Mouse (Mus musculus): ENCODE data around the gene Ppcs.

The Ppcs gene

DNA sequence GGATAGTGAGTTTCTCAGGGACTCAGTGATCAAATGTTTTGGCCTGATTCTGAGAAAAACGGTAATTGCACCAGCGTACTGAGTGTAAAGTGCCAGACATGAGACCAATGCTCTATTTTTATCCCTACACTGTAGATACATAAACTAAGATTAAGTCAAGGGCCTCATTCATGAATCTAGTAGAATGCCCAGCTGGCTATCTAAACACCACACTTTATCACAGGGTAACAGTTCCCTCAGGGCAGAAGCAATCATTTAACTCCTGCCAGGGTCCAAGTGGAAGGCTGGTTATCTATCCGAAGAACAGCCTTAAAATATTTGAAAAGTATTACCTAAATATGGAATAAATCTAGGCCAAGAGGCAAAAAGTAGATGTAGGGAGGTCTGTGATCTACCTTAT lies 4.3 kb downstream of the Ppcs start:
- DNase-seq (ENCODE audit: low spot score): no peak

- DNase-seq (ENCODE audit: low spot score): no peak
These were observed 5.0 kb downstream of the Ppcs start for GRCm38 (mm10) chr4:119417270-119417669.

DNA sequence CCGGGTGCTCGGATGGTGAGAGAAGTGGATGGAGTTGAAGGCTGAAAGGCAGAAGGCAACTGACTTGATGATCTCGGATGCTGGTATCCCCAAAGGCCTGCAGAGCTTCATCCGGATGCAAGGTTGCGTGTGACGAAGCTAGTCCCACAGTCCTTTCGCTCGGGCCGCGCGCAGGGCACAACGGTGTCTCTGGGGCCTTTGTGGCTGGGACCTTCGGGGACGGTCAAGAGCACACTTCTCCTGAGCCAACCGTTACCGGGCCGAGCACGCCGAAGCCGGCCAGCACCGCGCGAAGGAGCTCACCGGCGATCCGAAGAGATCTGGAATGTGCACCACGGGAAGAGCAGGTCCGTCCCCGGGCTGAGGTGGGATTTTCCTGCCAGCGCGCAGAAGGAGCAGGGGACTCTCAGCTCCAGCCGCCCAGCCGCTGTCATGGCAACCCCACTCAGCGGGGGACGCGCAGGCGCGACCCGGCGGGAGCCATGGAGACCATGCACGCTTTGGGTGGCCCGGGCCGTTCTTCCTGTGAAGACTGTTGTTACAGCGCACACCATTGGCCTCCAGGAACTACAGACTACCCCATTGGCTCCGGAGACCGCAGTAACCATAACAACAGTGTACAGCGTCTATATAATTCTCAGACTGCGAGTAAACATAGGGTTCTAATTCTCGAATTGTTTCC lies 7.0 kb downstream of the Ppcs start, which contains the start of gene Ccdc30:
TSS of gene Ccdc30 (minus strand) at position 450 of the 682 bp plus-strand sequence.
- peak; percentile 85 for DNase-seq (ENCODE audit: low spot score)

DNA sequence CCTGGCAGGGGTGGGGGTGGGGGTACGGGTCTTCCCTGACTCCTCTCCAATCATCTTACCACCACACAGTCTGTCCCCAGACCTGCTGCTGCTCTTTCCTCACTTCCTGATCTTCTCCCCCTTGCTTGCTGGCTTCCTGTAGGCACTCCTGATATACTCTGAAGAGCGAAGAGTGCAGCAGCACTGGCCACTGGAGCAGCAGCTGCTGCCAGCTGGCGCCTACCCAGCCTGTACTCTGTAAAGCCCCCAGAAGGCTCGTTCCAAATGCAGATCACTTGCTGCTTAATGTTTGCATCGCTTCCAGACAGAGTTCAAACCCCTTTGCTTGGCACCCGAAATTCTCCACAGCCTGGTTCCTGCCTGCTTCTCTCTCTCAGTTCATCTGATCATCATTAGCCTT lies 9.4 kb downstream of the Ppcs start:
- DNase-seq (ENCODE audit: low spot score): no peak

- DNase-seq (ENCODE audit: low spot score): no peak
These were observed 10.2 kb downstream of the Ppcs start for GRCm38 (mm10) chr4:119411877-119412650.

DNA sequence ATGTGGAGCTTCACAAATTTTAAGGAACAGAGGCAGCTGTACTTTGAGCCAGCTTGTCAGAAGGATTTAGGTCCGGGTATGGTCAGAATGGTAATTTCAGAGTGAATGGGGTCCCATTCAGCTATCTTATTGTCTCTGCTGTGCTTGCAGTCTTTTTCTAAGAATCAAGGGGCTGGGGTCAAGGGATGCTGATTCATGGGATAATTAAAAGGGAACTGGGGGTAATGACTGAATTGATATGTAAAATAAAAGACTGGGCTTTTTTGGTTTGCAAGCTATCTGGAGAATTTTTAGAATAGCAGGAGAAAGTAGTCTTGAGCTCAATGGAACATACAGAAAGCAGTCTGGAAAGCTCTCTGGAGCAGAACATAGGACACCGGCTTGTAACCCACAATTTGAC lies 18.8 kb downstream of the Ppcs start:
- DNase-seq (ENCODE audit: low spot score): no peak

DNA sequence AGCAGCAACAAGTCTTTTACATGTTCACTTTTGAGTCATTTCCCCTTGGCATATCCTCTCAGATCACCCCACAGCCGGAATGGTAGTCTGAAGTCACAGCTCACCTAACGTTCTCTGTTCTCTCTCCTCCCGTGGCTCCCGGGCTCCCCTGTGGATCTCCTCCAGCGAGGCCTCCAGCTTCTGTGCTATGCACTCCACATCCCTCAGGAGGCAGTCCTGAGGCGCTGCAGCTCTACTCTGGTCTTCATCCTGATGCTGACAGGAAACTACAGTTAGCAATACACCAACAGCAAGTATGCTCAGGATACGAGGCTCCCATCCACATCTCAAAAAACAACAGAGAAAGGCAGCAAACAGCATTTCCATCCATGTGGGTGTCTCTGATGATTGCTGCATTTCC lies 21.3 kb downstream of the Ppcs start:
- no peak for DNase-seq (ENCODE audit: low spot score)

GRCm38 (mm10) chr4:119398751-119399150 lies 23.5 kb downstream of the Ppcs start:
- DNase-seq (ENCODE audit: low spot score): no peak

DNA sequence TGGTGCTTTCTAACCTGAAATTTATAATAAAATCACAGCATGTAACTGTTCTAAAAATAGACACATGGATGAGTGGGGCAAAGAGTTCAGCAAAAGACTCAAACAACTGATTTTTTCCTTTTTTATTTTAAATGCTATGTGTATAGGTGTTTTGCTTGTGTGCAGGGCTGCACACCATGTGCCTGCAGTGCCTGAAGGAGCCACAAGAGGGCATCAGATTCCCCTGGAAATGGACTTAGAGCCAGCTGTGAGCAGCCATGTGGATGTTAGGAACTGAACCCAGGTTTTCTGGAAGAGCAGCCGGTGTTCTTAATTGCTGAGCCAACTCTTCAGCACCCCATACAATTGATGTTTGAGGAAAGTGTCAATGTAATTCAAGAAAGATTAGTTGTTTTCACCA lies 31.9 kb downstream of the Ppcs start:
- no peak for DNase-seq (ENCODE audit: low spot score)

DNA sequence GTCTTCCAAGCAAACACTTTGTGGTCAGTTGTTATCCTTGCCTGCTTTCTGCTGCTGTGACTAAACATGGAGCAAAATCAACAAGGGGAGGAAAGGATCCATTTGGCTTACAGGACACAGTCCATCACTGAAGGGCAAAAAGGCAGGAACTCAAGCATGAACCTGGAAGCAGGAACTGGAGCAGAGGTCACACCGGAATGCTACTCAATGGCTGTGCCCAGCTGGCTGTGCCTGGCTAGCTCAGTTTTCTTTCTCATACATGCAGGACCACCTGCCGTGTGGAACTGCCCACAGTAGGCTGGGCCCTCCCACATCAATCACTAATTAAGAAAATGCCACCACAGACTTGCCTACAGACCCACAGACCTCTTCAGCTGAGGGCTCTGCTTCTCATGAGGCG lies 33.0 kb downstream of the Ppcs start:
- DNase-seq (ENCODE audit: low spot score): no peak

DNA sequence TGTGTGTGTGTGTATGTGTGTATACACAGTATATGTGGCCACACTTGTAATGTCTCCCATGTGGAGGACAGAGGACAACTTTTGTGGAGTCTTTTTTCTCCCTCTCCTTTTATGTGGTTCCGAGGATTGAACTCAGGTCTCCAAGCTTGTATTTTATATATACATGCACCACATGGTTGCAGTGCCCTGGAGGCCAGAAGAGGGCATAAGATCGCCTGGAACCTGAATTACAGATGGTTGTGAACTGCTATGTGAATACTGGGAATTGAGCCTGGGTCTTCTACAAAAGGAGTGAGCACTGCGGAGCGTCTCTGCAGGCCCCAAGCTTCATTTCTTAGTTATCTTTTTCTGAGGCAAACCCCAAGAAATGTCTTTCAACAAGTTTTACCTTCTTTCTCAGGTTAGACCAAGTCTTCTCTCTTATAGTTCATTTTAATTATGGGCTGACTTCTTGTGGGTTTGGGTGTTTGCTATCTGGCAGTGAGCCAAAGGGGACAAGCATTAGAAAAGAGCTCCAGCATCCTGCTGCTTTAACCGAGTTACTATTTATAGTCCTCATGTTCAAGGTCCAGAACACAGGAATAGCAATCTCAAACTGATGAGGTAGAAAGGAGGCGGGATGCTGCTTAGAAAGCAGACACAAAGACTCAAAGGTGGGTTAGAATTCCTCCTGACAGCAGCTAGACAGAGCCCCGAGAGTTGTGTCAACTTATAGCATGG lies 40.6 kb downstream of the Ppcs start:
- no peak for DNase-seq (ENCODE audit: low spot score)

DNA sequence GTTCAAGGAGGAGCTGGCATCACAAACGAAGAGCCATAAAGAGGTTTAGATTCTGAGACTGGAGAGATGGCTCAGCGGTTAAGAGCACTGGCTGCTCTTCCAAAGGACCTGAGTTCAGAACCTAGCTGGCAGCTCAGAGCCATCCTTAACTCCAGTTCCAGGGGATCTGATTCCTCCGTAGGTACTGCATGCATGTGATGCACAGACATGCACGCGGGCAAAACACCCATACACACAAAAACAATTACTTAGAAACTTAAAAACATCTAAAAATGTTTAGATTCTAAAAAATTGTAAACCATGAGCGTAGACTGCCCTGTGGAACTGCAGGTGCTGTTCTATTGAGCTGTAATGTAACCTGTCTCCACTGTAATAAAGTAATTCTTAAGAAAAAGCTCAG lies 52.8 kb downstream of the Ppcs start:
- no peak for DNase-seq (ENCODE audit: low spot score)
